Comparison of ENCODE assay signal across 32 mouse cellular contexts in genomic region chr4:140446455-140446854, GRCm38 (mm10).
"Had no signal": no experiment of that assay in that cellular context is flagged by ENCODE, and none has a peak within 500 bp of the region (broad histone marks: within the 10 kb centered on the region; RNA-seq: fewer than 3 reads in every experiment).

No protein-coding gene starts in this region.

- H3K4me2 ChIP-seq: limb, embryonic 12.5 days; limb, embryonic 13.5 days; limb, embryonic 15.5 days; liver, embryonic 11.5 days; liver, embryonic 12.5 days; liver, embryonic 13.5 days; liver, embryonic 15.5 days; lung, embryonic 14.5 days; lung, embryonic 15.5 days; midbrain, embryonic 11.5 days; midbrain, embryonic 12.5 days; midbrain, embryonic 13.5 days; midbrain, embryonic 15.5 days; neural tube, embryonic 12.5 days had no signal

- DNase-seq: left cerebral cortex, postnatal 4 days; liver; liver, embryonic 13.5 days; liver, postnatal 0 days; lung, adult 18-20 months; lung, adult 2 months; lung, embryonic 14.5 days; lung, postnatal 10 days; lung, postnatal 14 days; lung, postnatal 36 days; lung, postnatal 4 days; midbrain, embryonic 14.5 days had no signal

- H3K4me1 ChIP-seq: limb, embryonic 10.5 days; limb, embryonic 12.5 days; limb, embryonic 13.5 days; limb, embryonic 15.5 days; liver, embryonic 12.5 days; liver, embryonic 13.5 days; liver, embryonic 15.5 days; lung, embryonic 15.5 days; megakaryocyte, embryonic 14.5 days; midbrain, embryonic 10.5 days; midbrain, embryonic 12.5 days; midbrain, embryonic 13.5 days; midbrain, embryonic 15.5 days; neural tube, embryonic 12.5 days had no signal

- H3K27me3 ChIP-seq: liver, embryonic 12.5 days; liver, embryonic 13.5 days; liver, embryonic 15.5 days; lung, embryonic 15.5 days; megakaryocyte, embryonic 14.5 days; midbrain, embryonic 12.5 days; midbrain, embryonic 13.5 days; midbrain, embryonic 15.5 days had no signal

- H3K4me3 ChIP-seq: limb, embryonic 10.5 days; limb, embryonic 12.5 days; limb, embryonic 13.5 days; limb, embryonic 15.5 days; liver, embryonic 12.5 days; liver, embryonic 13.5 days; liver, embryonic 15.5 days; lung, embryonic 15.5 days; midbrain, embryonic 10.5 days; midbrain, embryonic 12.5 days; midbrain, embryonic 13.5 days; midbrain, embryonic 15.5 days; myocyte; neural tube, embryonic 12.5 days had no signal

- H3K9me3 ChIP-seq: limb, embryonic 10.5 days; limb, embryonic 12.5 days; limb, embryonic 13.5 days; limb, embryonic 15.5 days; liver, embryonic 12.5 days; liver, embryonic 13.5 days; liver, embryonic 15.5 days; lung, embryonic 15.5 days; midbrain, embryonic 10.5 days; midbrain, embryonic 12.5 days; midbrain, embryonic 13.5 days; midbrain, embryonic 15.5 days; neural tube, embryonic 12.5 days had no signal

- H3K36me3 ChIP-seq: limb, embryonic 10.5 days; limb, embryonic 12.5 days; limb, embryonic 13.5 days; limb, embryonic 15.5 days; liver, embryonic 12.5 days; liver, embryonic 13.5 days; liver, embryonic 15.5 days; lung, embryonic 15.5 days; midbrain, embryonic 10.5 days; midbrain, embryonic 12.5 days; midbrain, embryonic 13.5 days; midbrain, embryonic 15.5 days; neural tube, embryonic 12.5 days had no signal

- ATAC-seq: liver, embryonic 12.5 days; liver, postnatal 0 days; lung, postnatal 0 days; midbrain, embryonic 13.5 days; midbrain, embryonic 15.5 days; midbrain, embryonic 16.5 days had no signal

- H3K9ac ChIP-seq: limb, embryonic 12.5 days; limb, embryonic 13.5 days; limb, embryonic 15.5 days; liver, embryonic 12.5 days; liver, embryonic 13.5 days; liver, embryonic 14.5 days; liver, embryonic 15.5 days; liver, postnatal 0 days; lung, embryonic 14.5 days; lung, embryonic 15.5 days; midbrain, embryonic 12.5 days; midbrain, embryonic 13.5 days; midbrain, embryonic 15.5 days; neural tube, embryonic 12.5 days had no signal

- H3K27ac ChIP-seq: limb, embryonic 10.5 days; limb, embryonic 12.5 days; limb, embryonic 13.5 days; limb, embryonic 15.5 days; liver, embryonic 12.5 days; liver, embryonic 13.5 days; liver, embryonic 14.5 days; liver, embryonic 15.5 days; lung, embryonic 15.5 days; macrophage; midbrain, embryonic 10.5 days; midbrain, embryonic 12.5 days; midbrain, embryonic 13.5 days; midbrain, embryonic 15.5 days; neural tube, embryonic 12.5 days had no signal
